Mouse (Mus musculus) c-Kit-positive CD71-positive TER-119-negative erythroid progenitor cells, embryonic 14.5 days (primary cell): ENCODE measurements at regions not wholly inside any gene's neighbourhood (a gene's known extent, or its start where the extent isn't known, plus 50 kb on each side); places are given as distances from the start of the nearest gene placed in this dataset.

Source experiments
- DNase-seq: peaks from one replicate; pipeline ENCODE4 v3.0.0-alpha.2; 2013; ENCODE audit warnings: low read depth

GRCm38 (mm10) chr10:56892666-56893209 lies 515.6 kb downstream of the Gja1 start:
- DNase-seq, result no peak

DNA sequence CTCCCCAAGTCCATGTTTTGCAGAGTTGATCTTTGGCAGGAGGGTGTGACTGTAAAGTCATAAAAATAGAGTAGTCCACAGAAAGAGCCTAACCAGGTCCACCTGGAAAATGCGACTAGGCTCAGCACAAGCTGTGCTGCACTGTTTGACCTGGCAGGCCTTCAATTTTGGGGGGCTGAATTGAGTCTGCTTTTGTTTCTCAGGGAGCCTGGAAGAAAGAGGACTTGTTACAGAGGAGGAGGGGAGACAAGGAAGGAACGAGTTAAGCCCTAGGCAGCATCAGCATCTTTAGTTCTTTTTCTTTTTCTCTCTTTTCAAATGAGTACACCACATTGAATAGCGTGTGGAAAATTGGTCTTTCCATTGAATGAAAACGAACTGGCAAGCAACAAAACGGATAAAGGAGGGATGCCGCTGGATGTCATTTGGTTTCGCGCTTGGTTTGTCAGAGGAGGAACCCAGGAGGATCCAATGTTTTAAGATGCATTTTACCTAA lies 516.1 kb downstream of the Gja1 start:
- no peak for DNase-seq

DNA sequence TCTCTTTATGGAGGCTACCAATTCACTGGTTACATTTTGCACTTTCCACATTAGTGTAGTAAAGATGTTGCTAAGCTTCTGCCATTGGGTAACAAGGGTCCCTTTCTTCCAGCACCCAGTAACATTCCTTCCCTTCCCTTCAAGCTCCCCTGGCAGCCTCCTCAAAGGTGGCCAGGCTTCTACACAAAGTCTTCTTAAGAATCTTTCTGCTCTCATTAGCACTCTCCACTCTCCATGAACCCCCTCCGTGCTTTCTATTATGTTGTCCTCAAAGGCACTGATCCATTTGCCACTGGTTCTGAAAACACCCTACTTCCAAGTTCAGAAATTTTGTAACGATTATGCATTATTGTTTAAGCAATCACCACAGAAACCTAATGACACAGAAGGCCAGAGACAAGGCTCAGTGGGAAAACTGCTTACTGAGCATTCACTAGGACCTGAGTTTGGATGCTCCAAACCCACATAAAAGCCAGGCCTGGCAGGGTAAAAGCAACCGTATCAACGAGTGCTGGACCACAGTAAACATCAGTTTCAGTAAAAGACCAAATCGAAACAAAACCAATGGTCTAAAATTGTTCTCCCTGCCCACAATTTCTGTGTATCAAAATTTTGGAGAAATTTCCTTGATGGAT lies 522.6 kb downstream of the Gja1 start:
- no peak for DNase-seq

- no peak for DNase-seq
Measured at GRCm38 (mm10) chr10:56900914-56901313, 523.8 kb downstream of the Gja1 start.

DNA sequence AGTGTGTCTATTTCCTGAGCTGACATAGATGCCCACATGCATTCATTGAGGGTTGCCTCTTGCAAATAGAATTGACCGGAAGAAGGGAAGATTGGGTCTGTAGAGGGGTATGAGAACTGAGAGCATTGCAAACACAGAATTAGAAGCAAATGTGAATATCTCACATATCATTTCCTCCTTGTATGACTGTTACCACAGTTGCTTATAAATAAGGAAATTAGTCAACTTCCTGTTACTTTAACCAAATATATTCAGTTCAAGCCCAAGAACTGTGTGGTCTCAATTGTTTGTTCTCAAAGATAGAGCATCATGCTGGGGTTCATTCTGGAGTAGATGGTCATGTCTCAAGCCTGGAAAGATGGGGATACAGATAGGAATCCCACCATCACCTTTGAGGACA lies 535.6 kb downstream of the Gja1 start:
- no peak for DNase-seq

- DNase-seq, result no peak
Measured at GRCm38 (mm10) chr10:56914103-56914502, 537.0 kb downstream of the Gja1 start.

- no peak for DNase-seq
Measured at GRCm38 (mm10) chr10:56918412-56918811, 541.3 kb downstream of the Gja1 start.

DNA sequence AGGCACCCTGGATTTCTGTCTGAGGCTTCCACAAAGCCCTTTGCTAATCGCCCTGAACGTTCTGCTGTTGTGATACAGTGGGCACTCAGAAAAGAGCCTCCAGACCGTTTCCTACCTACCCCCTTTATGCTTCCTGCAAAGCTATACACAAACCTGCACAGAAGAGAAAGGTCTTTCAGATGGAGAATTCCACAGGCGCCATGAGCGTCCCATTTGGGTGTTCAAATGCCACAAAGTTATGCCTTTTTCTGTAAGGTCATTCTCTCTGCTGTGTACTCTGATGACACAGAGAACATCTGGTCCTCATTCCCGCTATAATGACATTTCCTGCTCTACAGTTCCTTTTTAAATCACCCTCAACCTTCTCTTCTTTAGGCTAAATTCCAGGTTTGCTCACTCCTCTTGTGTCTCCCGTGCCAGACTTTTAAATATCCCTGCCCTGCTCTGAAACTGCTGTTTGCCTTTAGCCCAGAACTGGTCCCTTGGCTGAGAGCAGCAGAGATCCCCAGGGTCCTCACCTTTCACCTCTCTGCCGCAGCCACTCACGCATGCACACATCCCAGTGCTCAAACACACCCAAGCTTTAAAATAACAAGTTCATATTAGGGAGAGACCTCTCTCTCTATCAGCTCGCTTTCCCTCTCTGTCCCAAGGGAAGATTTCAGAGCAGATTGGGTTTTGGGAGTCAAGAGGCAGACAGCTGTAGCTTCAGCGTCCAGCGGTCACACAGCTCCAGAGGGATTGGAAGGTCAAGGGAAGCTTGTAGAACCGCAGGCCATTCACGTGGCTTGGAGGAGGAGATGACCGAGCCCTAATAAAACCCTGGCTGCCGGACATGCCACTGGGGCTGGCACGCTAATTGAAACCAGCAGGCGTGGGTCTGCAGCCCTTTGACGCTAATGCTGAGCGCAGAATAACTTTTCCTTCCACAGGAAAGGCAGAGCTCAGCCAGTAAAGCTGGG lies 543.9 kb downstream of the Gja1 start:
- no peak for DNase-seq

DNA sequence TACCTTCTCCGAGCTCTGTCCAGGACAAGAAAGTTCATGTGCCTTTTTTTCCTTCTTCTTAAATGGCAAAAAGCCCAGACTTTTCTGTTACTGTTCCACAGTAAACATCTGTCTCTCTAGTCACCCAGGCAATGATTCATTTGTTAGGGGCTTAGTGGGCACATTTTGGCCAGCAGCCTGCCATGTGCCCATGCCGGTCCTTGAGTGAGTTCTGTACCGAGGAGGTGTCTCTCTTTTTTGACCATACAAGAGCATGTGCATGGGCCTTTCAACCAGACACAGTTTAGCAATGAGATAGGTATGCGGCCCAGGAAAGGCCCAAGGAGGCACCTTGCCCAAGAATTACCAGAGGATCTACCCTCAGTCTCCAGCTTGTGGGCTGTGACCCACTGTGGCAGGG lies 551.0 kb upstream of the Hsf2 start:
- no peak for DNase-seq

DNA sequence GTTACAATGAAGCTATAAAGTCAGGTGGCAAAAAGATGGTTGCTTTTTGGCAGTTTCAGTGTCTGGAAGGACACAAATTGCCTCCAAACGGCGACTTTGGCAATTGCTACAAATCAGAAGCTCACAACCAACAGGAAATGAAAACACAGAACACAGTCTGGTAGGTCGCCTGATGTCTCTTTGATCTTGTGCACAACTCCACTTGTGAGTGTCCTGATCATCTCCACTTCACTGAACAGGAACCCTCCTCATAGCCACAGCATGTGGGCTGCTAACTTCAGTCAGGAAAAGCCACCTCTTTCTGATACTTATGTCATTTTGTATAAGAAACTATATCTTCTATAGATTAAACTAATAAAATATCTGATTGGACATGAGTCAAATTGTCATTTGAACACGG lies 544.2 kb upstream of the Hsf2 start:
- DNase-seq, result no peak

DNA sequence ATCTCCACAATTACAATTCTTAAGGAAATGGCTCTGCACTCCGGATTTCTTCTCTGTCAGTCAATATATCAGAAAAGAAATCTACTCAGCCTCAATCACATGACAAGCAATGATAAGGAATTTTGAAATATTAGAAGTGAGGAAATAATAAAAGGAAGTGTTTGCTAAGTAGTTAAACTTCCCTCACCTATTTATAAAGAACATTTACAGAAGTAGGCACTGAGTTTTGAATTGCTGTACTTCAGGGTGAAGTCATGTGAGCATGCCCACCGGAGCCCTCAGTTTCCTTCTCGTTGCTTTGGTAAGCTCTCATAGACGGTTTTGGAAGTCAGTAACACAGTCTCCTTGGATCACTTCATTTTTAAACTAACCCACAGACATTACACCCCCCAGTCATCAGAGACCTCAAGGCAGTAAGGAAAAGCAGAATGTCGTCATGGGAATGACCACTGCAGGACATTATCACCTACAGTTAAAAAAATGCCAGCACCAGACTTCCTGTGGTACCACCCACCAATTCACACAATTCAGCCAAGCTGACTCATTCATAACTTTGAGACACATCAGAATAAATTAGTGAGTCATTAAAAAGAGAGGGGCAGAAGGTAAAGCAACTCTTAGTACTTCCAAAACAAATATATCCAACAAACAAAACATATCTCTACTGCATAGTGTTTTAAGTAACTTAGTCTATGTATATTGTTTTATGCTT lies 541.6 kb upstream of the Hsf2 start:
- no peak for DNase-seq

GRCm38 (mm10) chr10:56956728-56957127 lies 529.5 kb upstream of the Hsf2 start:
- no peak for DNase-seq

DNA sequence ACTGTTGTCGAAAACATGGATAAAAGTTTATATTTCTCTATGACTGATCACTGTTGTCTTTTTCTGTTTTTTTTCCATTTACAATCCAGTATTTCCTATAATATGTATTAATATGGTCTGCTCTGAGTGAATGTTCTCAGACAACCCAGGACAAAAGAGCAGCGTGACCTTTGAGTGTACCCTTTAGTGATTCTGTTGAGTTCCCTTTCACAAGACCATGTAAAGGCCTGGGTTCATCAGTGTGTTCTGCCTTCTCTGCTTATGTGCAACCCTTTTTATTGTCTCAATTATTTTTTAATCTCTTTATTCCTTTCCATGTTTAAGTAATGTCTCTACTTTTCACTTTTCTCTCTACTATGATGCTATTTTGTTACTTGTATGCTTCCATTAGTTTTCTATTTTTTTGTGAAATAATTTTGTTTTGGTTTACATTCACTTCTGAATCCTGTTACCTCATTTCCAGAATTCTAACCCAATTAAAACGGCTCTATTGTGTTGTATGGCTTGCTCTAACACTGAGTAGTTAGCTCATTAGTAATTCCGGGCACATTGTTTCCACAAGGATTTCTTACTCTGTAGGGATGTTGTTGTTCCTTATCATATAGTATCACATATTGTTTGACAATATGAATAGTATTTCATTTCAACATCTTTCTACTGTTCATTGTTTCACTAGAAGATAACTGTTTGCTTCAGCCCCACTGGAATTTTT lies 523.9 kb upstream of the Hsf2 start:
- DNase-seq, result no peak

DNA sequence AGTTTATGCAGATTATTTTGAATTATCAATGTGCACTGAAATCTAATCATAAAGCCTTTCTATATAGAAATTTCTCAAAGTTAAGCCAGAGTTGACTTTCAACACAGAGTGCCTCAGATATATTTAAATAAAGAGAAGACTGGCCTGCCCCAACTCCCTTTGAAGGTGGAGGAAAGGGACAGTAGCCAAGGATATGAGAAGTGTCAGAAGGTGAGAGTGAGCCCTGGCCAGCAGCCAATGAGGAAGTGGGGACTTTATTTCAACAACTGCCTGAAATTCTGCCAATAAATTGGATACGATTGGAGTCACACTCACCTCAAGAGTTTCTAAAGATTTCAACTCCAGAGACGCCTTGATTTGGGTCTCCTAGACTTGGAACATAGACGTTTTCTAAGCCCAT lies 523.0 kb upstream of the Hsf2 start:
- no peak for DNase-seq

GRCm38 (mm10) chr10:56968913-56969312 lies 517.3 kb upstream of the Hsf2 start:
- DNase-seq, result no peak

DNA sequence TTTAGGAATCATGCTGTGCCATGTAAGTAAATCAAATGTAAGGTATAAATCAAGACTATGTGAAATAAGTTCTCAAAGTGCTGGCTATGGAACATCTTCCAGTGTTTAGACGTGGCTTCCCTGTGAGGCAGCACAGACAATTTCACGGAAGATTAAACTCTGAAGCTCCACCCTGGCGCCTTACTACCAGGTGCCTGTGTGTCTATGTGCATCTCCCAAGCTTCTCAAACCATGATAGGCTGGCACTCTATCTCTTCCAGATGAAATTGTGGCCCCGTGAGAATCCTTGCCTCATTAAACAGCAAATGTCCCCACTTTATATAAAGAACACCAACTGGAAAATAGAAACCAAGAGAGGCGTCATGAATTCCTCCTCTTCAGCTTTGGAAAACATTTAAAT lies 511.4 kb upstream of the Hsf2 start:
- DNase-seq, result no peak

GRCm38 (mm10) chr10:56979601-56980000 lies 506.6 kb upstream of the Hsf2 start:
- no peak for DNase-seq

GRCm38 (mm10) chr10:56980821-56981220 lies 505.4 kb upstream of the Hsf2 start:
- DNase-seq, result no peak

DNA sequence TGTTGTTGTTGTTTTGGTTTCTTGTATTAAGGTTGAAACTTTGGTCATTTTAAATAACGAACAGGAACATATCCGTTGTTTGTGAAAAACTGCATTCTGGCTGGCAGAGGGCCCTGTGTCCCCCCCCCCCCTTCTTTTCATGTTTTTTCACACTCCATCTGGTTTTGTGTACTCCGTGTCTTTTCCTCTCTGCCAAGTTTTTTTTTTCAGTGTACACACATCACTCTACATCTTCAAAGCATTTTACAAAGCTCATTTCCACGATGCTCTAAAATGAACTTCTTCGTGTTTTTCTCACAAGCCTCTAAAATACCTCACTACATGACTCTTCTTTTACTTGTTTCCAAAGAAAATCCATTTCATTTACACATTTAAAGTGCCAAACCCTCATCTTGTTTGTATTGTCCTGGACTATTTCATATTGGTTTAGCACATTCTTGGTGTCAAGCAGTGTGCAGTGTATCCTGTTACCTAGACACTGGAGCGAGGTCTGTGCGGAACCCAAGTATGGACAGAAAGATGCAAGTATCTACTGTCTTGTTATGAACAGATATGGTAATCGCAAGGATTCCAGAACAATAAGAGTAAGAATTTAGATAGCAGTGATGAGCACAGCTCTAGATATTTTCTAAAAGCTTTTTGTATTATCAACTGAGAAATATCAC lies 503.5 kb upstream of the Hsf2 start:
- no peak for DNase-seq

DNA sequence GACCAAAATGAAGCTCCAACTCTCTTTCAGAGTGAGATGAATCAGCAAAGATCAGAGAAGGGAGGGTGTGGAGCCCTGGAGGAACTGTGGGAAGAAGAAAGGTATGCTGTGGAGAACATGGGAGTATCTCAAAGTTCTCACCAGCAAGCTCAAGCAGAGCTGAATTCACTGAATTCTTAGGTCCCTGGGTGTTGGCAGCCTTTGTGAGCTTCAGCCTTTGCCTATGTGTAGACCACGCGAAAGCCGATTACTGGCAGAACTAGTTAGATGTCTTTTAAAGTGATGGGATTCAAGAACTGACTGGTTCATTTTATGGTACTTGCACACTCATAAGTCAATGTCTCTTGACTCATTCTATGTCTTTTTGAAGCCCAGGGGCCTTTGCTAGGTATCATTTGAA lies 491.2 kb upstream of the Hsf2 start:
- no peak for DNase-seq
